Mouse (Mus musculus) thymus, postnatal 10 days (tissue): Measurements from ENCODE around the gene Rasa3.

Experiments used
- DNase-seq, 2 experiments: peaks; one replicate each; pipeline ENCODE4 v3.0.0; 2021; ENCODE audit warnings: low spot score in 2 of 2

Rasa3 gene

DNA sequence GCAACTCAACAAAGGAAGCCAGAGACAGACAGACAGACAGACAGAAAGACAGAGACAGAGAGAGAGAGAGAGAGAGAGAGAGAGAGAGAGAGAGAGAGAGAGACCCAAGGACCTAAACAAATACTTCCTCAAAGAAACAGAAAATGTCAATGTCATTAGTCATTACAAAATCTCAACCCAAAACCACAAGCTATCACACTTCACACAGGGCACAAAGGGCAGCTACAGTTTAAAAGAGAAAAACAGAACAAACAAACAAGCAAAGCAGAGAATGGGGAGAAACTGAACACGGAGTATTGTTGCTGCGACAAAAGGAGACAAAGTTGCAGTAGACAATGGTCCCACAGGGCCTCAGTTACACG is 28.3 kb downstream of the Rasa3 start:
- no peak for DNase-seq

DNA sequence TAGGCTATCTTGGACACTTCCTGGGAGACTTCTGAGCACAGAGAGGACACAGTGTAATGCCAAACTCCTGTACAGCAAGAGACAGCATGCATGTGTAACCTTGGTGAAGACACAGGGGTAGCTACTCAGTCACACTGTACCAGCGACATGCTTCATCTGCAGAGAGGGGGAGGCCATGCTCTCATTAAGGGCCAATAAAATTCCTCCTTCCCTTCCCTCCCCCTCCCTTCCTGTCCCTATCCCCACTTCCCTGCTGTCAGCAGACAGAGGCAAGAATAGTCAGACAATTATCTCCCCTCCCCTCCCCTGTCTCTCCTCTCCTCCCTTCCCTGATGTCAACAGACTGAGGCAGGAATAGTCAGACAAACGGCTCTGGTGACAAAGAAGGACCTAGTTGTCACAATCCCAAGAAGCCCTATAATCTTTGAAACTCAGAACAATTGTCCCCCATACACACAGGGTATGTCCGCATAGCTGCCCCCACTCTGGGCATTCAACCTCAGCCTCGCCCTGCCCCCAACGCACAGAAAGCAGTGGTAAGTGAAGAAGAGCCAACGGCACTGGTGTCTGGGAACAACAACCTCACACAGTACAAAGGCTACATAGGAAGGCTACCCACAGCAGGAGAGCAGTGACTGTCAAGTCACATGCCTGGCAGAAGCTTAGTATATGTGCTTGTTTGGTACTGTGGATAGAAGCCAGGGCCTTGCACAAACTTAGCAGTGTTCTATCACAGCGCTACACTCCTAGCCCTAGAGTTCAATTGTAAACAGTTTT is 28.8 kb downstream of the Rasa3 start:
- DNase-seq = no peak

DNA sequence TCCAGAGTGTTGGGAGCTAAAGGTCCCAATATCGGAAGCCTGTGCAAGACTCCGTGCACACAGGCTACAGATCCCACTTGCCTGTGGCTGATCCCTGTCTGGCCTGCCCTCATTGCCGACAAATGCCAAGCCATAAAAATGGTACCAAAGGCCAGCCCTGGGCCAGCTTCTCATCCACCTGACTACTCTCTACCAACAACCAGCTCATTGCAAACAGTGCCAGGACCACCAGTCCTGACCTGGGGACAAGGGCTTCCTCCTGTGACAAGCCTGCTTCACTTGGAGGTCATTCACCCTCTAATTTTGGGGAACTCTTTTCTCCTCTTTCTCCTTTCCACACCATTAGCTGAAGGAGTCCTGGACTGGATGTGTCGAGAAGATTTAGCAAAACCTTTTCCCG is 29.8 kb downstream of the Rasa3 start:
- no peak for DNase-seq

DNA sequence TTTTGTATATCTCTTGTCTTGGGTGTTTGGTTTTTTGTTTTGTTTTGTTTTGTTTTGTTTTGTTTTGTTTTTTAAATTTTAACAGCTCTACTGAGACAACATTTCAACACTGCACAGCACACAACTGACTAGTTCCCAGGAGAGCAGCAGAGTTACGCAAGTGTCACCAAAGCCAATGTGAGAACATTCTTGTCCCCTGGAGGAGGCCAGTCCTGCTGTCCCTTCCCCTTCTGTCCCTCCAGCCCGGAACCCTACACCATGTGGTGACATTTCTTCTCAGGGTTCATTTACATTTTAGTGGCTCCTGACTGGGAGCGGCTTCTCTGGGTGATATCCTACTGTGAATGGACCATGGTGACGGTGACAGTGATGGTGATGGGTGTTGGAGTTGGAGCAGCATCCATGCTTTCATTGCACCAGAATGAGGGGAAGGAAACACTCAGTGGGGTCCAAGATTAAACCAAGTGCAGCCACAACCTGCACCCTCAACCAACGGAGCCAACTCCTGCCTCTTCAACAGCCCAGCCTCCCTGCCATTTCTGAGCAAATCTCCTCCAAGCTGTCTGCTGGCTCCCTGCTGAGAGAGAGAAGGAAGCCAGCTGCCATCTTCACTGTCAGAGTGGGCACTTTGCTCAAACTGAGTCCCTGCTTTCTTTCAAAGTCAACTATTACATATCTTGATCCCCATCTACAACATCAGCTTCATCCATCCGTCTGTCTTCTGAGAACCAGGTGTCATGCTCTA is 32.3 kb downstream of the Rasa3 start:
- no peak for DNase-seq

DNA sequence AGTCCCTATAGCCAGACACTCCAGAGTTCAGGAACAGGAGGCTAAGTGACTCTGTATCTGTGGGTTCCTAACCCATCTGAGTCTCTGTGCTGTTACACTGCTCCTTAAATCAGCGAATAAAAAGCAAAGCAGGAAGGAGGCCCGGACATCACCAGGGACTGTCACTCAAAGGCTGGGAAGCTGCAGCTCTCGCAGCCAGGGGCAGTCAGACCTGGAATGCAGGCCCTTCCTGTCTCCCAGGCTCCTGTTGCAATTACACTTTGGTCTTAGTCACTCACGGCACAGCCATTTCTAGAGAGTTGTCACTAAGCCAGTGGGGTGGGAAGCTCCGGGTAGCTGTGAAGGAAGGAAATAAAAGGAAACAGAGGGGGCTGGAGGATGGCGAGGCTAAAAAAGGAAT is 33.2 kb downstream of the Rasa3 start:
- no peak for DNase-seq

GRCm38 (mm10) chr8:13642659-13643181 is 34.7 kb downstream of the Rasa3 start:
- no peak for DNase-seq

DNA sequence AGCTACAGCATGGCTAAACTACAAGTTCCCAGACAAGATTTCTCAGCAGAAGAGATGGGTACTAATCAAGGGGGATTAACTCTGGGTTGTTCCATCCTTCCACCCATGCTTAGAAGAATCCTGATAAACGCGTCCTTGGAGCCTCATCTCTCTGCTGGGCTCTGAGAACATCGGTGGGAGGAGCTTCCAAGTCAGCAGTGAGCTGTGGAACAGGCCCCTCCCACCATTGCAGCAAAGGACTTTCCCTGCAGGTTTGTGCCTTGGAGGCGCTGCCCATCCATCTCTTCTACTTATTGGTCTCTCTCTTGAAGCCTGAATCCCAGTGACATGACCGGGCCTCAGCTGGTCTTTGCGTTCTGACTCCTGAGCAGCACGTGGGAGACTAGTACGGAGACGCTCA is 36.2 kb downstream of the Rasa3 start:
- DNase-seq = no peak

GRCm38 (mm10) chr8:13640452-13640883 is 36.9 kb downstream of the Rasa3 start:
- DNase-seq = no peak

DNA sequence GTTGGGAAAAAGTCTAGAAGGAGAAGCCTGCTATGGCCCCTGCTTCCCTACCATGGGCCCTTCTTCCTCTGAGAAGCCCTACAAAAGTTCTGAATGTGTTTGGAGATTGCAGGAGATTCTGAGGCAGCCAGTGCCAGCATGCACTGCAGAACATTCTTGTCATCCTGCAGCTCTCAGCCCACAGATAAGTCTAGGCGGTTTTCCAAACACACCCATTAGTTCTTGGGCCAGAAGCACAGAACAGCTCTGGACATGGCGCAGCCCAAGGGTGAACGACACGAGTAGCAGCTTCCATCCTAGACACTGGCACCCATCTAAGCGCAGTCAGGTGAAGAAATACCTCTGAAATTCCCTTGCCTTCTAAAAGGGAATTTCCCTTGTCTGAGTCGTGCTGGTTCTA is 44.3 kb downstream of the Rasa3 start:
- DNase-seq = no peak

GRCm38 (mm10) chr8:13632309-13632708 is 45.1 kb downstream of the Rasa3 start:
- no peak for DNase-seq

DNA sequence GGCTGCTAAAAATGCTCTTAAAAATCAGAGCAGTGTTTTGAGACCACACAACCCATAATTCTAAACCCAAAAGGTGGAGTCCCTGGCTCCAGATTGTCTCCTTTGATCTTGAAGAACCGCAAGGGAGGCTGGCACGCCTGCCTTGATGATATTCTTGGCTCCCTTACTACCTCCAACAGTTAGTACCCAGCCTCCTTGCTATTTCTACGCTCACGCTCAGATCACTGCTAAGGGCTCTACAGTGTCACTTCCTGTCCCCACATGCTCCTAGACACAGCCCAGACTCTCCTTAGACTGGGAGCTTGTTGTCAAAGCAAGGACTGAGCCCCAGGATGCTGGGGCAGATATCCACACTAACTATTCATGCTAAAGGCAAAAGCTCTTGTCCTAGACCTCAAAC is 46.6 kb downstream of the Rasa3 start:
- no peak for DNase-seq

DNA sequence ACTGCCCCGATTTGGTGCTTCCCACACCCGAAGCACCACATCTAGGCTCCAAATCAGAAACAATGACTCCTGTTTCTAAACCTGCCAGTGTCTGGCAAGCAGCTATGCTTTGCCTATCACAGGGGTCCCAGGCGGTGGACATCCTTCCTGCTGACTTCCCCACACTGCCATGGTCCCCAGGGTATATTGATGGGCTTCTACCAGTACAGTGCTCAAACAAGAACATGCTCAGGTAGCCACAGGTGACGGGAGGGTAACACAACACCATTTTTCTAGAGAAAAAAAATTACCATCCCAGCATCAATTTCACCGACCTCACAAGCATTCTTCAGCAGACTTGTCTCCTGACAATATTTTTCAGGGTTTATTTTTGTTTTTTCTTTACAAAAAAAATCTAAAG is 47.2 kb downstream of the Rasa3 start:
- DNase-seq = no peak

GRCm38 (mm10) chr8:13629351-13630090 is 47.9 kb downstream of the Rasa3 start:
- no peak for DNase-seq

- no peak for DNase-seq
Measured at GRCm38 (mm10) chr8:13628067-13628466, 49.3 kb downstream of the Rasa3 start.

GRCm38 (mm10) chr8:13627591-13627990 is 49.8 kb downstream of the Rasa3 start:
- no peak for DNase-seq

- DNase-seq = no peak
Measured at GRCm38 (mm10) chr8:13626114-13626513, 51.3 kb downstream of the Rasa3 start.

DNA sequence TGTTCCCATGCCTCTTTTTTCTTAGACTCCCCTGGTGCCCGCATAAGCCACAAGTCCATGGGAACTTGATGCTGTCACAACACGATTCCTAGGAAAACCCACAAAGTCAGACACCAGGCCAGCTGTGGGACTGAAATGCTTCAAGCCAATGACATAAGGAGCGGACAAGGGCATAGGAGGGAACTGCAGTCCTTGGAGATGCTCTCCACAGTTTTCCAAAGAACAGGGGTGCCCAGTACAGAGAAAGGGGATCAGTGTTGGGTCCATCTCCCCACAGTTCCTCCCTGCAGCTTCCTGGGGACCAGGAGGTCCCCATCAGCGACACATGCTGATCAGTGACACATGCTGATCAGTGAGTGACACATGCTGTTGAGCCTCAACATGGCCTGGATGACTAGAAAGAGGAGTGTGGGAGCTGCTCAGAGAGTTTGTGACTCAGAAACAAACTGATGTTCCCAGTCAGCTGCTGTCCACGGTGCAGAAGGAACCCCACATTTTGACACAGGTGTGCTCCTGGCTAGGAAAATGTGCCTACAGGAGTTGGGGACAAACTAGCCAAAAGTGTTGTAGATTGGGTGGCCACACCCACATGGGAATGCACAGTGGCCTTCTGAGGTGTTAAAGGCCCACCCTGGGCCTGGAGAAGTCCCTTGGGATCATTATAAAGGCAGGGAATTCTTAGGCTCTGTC is 52.0 kb downstream of the Rasa3 start:
- DNase-seq = no peak

DNA sequence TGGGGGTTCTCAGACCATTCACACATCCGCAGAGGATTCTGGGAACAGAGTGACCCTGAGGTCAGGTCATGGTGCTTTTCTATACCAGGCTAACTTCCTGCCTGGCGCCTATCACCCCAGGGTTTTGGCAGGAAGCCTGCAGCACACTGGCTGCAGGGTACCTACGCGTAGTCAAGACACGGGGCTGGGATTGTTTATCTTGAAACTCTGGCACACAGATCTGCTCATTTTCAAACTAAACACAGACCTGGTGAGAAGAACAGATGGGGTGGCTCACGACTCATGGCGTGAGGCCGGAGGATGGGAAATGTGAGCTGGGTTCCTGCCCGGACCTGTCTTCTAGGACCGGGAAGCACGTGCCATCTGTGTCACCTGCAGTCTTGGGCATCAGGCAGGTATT is 52.5 kb downstream of the Rasa3 start:
- no peak for DNase-seq

- peak in 1 of 2 experiments; percentile 12 for DNase-seq
Measured at GRCm38 (mm10) chr8:13623911-13624421, 53.4 kb downstream of the Rasa3 start.

GRCm38 (mm10) chr8:13623038-13623750 is 54.2 kb downstream of the Rasa3 start:
- no peak for DNase-seq
